Mouse (Mus musculus): ENCODE measurements at regions not wholly inside any gene's neighbourhood (a gene's known extent, or its start where the extent isn't known, plus 50 kb on each side); places are given as distances from the start of the nearest gene placed in this dataset.

DNA sequence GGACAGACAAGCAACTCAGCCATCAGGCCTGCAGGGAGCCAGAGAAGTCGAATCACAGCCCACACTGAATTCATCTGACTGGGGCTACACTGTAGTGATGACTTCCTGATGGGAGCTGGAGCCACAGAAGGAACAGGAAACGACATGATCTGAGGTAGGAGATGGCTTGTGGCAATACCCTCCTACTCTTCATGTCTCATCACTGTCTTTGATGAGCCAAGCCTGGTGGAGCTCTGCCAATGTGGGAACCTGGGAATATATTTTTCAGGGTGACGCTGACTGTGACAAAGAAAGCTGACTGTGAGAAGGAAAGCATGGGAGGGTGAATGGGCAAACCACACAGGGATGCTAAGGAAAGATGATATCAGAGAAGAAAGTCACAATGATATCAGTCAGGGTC lies 67.6 kb upstream of the Alk start:
- H3K4me3 ChIP-seq (replicated peaks), result no peak overlapping the region
- ATAC-seq (ENCODE audit: low FRiP score), result no peak
- H3K27ac ChIP-seq, result no peak overlapping the region
- H3K27me3 ChIP-seq, result no peaks in the 10 kb centered on the region
- H3K36me3 ChIP-seq (replicated peaks), result no peaks in the 10 kb centered on the region
- no peaks in the 10 kb centered on the region for H3K4me1 ChIP-seq
- 63% methylated on average over 3 of the region's 3 CpGs for WGBS
- no peak overlapping the region for H3K9ac ChIP-seq
- no peaks in the 10 kb centered on the region for H3K9me3 ChIP-seq
- H3K4me2 ChIP-seq, result no peak overlapping the region

DNA sequence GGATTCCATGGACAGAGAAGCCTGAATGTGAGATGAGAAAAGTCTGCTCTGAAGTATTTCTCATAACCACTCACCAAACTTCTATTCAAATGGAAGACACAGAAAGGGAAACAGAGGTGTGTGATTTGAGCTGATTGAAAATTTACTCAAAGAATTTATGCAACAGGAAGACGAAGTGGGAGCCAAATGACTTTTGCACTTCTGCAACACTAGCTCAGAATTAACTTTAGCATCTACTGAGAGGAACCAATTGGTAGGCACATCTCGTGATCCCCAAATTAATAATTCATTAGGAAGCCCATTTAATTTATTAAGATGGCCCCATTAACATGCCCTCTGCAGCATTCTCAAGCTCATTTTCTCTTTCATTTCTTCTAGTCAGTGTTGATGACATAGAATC lies 62.5 kb upstream of the Alk start:
- H3K9me3 ChIP-seq, result no peaks in the 10 kb centered on the region
- H3K27ac ChIP-seq, result no peak overlapping the region
- no peaks in the 10 kb centered on the region for H3K4me1 ChIP-seq
- no peak overlapping the region for H3K4me3 ChIP-seq (replicated peaks)
- H3K9ac ChIP-seq, result no peak overlapping the region
- no peak overlapping the region for H3K4me2 ChIP-seq
- WGBS, result 78% methylated on average over 2 of the region's 2 CpGs
- no peaks in the 10 kb centered on the region for H3K36me3 ChIP-seq (replicated peaks)
- ATAC-seq (ENCODE audit: low FRiP score), result no peak
- no peaks in the 10 kb centered on the region for H3K27me3 ChIP-seq

DNA sequence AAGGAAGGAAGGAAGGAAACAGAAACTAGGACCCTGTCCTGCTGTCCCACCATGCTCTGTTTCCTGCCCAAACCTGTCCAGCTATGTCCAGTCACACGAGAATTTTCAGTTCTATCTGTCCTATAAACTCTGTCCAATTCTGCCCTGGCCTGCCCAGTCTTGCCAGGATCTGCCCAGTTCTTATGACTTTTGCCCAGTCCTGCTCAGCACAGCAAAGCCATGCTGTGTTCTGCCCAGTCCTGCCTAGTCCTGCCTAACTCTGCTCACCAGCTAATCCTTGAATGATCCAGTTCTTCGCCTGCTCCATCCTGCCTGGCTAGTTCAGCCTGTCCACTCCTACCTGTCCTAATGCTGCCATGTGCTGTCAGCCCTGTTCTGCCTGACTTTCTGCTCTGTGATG lies 57.3 kb upstream of the Alk start:
- 74% methylated on average over 2 of the region's 2 CpGs for WGBS
- no peak overlapping the region for H3K4me3 ChIP-seq (replicated peaks)
- no peaks in the 10 kb centered on the region for H3K36me3 ChIP-seq (replicated peaks)
- H3K27me3 ChIP-seq, result no peaks in the 10 kb centered on the region
- H3K4me2 ChIP-seq, result no peak overlapping the region
- H3K9ac ChIP-seq, result no peak overlapping the region
- no peak for ATAC-seq (ENCODE audit: low FRiP score)
- no peaks in the 10 kb centered on the region for H3K9me3 ChIP-seq
- H3K4me1 ChIP-seq, result peaks cover 12% of the 10 kb centered on the region
- no peak overlapping the region for H3K27ac ChIP-seq

DNA sequence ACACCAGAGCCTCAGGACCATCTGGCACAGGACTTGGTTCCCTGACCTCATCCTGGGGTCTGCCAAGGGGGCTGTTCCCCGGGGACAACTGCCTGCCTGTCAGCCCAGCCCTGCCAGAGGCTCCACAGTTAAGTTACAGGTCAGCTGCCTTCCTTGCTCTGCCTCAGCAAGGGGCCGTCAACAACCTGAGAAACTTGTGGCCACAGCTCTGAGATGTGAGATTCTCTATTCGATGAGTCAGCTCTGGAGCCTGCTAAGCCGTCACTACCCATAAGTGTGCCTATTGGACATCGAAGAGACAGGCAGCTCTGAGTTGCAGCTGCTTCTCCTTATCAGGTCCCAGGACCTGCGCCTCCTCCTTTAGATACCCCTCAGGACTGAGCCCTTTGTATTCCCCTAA lies 54.3 kb upstream of the Alk start:
- 72% methylated on average over 6 of the region's 6 CpGs for WGBS
- H3K9me3 ChIP-seq, result no peaks in the 10 kb centered on the region
- no peaks in the 10 kb centered on the region for H3K36me3 ChIP-seq (replicated peaks)
- H3K4me3 ChIP-seq (replicated peaks), result no peak overlapping the region
- ATAC-seq (ENCODE audit: low FRiP score), result no peak
- no peaks in the 10 kb centered on the region for H3K27me3 ChIP-seq
- H3K27ac ChIP-seq, result no peak overlapping the region
- peaks cover 12% of the 10 kb centered on the region for H3K4me1 ChIP-seq
- H3K4me2 ChIP-seq, result no peak overlapping the region
- no peak overlapping the region for H3K9ac ChIP-seq

DNA sequence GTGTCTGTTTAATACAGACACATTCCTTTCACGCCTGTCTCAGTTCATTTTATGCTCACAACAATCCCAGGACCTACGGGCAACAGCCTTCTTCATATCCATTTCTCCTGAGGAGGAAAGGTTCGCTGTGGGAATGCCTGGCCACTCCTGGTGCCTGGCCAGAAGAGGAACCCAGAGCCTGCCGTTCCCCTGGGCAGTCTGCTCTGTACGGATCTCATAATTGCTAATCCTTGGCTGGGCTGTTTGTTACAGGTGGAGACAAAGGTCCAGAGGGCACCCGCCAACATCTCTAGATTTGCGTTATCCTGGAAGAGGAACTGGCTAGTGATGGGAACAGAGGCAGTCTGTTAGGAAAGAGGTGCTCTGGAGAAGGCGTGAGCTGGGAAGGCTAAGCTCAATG lies 53.4 kb upstream of the Alk start:
- 48% methylated on average over 8 of the region's 8 CpGs for WGBS
- Histone ChIP-seq H3K9ac (no peak overlapping the region), H3K9me3 (no peaks in the 10 kb centered on the region), H3K4me3 (replicated peaks) (no peak overlapping the region), H3K27ac (no peak overlapping the region), H3K4me1 (peaks cover 12% of the 10 kb centered on the region), H3K36me3 (replicated peaks) (no peaks in the 10 kb centered on the region), H3K4me2 (no peak overlapping the region), H3K27me3 (no peaks in the 10 kb centered on the region)
- ATAC-seq (ENCODE audit: low FRiP score), result no peak

Data from forebrain, embryonic 12.5 days (tissue).